24 mouse cellular contexts compared by ENCODE assay signal in genomic region chr10:75649001-75649400, GRCm38 (mm10). TPM values are rescaled to one million over a fixed set of nuclear protein-coding genes. Genes with fewer than 3 reads are reported as not detected.
DNase-seq lines count a peak whose midpoint lies in the region; ATAC-seq and TF ChIP-seq lines count a peak whose summit lies in the region.
"Had no signal": no experiment of that assay in that cellular context is flagged by ENCODE, and none has a peak within 500 bp of the region (broad histone marks: within the 10 kb centered on the region; RNA-seq: fewer than 3 reads in every experiment).

No protein-coding gene starts in this region.

- H3K27ac ChIP-seq in lung, postnatal 0 days (ENCODE audit: low read length), result peak overlapping the region; percentile 20; the same call in 1 of the 2 replicates
- H3K27ac ChIP-seq: embryonic facial prominence, embryonic 12.5 days; embryonic facial prominence, embryonic 15.5 days; heart, adult 2 months; heart, embryonic 10.5 days; hindbrain, embryonic 14.5 days had no signal

- H3K4me2 ChIP-seq in lung, postnatal 0 days (replicated peaks; ENCODE audit: low read depth, low read length), result no peak overlapping the region
- H3K4me2 ChIP-seq: embryonic facial prominence, embryonic 12.5 days; embryonic facial prominence, embryonic 15.5 days; heart, embryonic 13.5 days; hindbrain, embryonic 14.5 days had no signal

- TF ChIP-seq EP300 in lung, postnatal 0 days (IDR thresholded peaks at IDR 0.05), result 0 out of 2 replicates have a peak, but pooled peaks have one; percentile 13

- TF ChIP-seq CTCF in lung, postnatal 0 days (IDR thresholded peaks at IDR 0.05), result no peak

- ATAC-seq in lung, postnatal 0 days, result peak; percentile 20; the same call in 1 of the 2 replicates
- ATAC-seq: forebrain, embryonic 14.5 days; forebrain, postnatal 0 days; intestine, postnatal 0 days; Patski had no signal

- no peak overlapping the region for H3K4me3 ChIP-seq in lung, postnatal 0 days (ENCODE audit: low read depth, low read length)
- H3K4me3 ChIP-seq: embryonic facial prominence, embryonic 12.5 days; embryonic facial prominence, embryonic 15.5 days; heart, adult 2 months; heart, embryonic 10.5 days; heart, embryonic 13.5 days had no signal

- H3K9me3 ChIP-seq in lung, postnatal 0 days (ENCODE audit: low read length), result no peaks in the 10 kb centered on the region
- H3K9me3 ChIP-seq: embryonic facial prominence, embryonic 12.5 days; embryonic facial prominence, embryonic 15.5 days; G1E; heart, embryonic 10.5 days; heart, embryonic 13.5 days had no signal

- no peaks in the 10 kb centered on the region for H3K27me3 ChIP-seq in lung, postnatal 0 days (replicated peaks; ENCODE audit: insufficient read depth, low read length)
- H3K27me3 ChIP-seq: embryonic facial prominence, embryonic 12.5 days; embryonic facial prominence, embryonic 15.5 days; heart, embryonic 13.5 days; Patski had no signal

- H3K9ac ChIP-seq in lung, postnatal 0 days (replicated peaks; ENCODE audit: low read depth), result no peak overlapping the region
- H3K9ac ChIP-seq: embryonic facial prominence, embryonic 12.5 days; embryonic facial prominence, embryonic 15.5 days; forebrain, postnatal 0 days; heart, embryonic 13.5 days; hindbrain, embryonic 14.5 days had no signal

- DNase-seq in lung, postnatal 0 days (ENCODE audit: low spot score), result peak; percentile 45
- no peak for DNase-seq in lung, postnatal 36 days
- peak; percentile 97 for DNase-seq in ES-CJ7 (ENCODE audit: low read depth, low spot score)
- DNase-seq in WW6 (ENCODE audit: low read depth, low spot score), result peak; percentile 61
- no peak for DNase-seq in c-Kit-positive CD71-positive TER-119-positive erythroid progenitor cells, embryonic 14.5 days (ENCODE audit: low spot score)
- no peak for DNase-seq in adrenal gland, adult 18-20 months (ENCODE audit: low spot score in 2 of 2)
- no peak for DNase-seq in right cerebral cortex, postnatal 14 days
- DNase-seq: adrenal gland, adult 2 months; adrenal gland, postnatal 14 days; forebrain, postnatal 0 days; gastrocnemius, postnatal 36 days; heart, adult 2 months; heart, postnatal 14 days; heart, postnatal 4 days; kidney, adult 2 months had no signal

- WGBS in lung, postnatal 0 days, result 67% methylated on average over 7 of the region's 7 CpGs

- H3K36me3 ChIP-seq in lung, postnatal 0 days (ENCODE audit: insufficient read depth, low read length), result peaks cover 28% of the 10 kb centered on the region

- peaks cover 7% of the 10 kb centered on the region; the same call in 1 of the 2 replicates for H3K4me1 ChIP-seq in lung, postnatal 0 days (ENCODE audit: insufficient read depth, low read depth, low read length)

RNA-seq across cellular contexts. Expression of gene Susd2, which starts 5.2 kb away (rescaled TPM):
- polyA plus RNA-seq in lung, postnatal 0 days (2015; fragmentation: Nextera tagmentation; extraction: Ambion mirVana), result 9.3 and 9.4 TPM in 2 replicates
- total RNA-seq in adrenal gland, adult 18-20 months (2021), result 10 to 100 TPM; 10.4 to 10.7 TPM

RNA-seq across cellular contexts. Expression of gene Ggt5, which starts 59.9 kb away (rescaled TPM):
- 3.0 and 3.4 TPM in 2 replicates for polyA plus RNA-seq in lung, postnatal 0 days (2015; fragmentation: Nextera tagmentation; extraction: Ambion mirVana)
- total RNA-seq in adrenal gland, adult 18-20 months (2021), result 1 to 10 TPM; 3.7 to 5.2 TPM
- polyA plus RNA-seq: G1E, Patski had no signal

Comparison
In these comparisons a context has a peak if more than half of its experiments do, and no peak if none do; other contexts are left out.
1. DNase-seq: peak in lung, postnatal 0 days (single experiment), ES-CJ7 (single experiment) and WW6 (single experiment); none in lung, postnatal 36 days (single experiment), c-Kit-positive CD71-positive TER-119-positive erythroid progenitor cells, embryonic 14.5 days (single experiment), adrenal gland, adult 18-20 months (0 of 2) and right cerebral cortex, postnatal 14 days (single experiment).